21 mouse cellular contexts compared by ENCODE assay signal in the genomic region with DNA sequence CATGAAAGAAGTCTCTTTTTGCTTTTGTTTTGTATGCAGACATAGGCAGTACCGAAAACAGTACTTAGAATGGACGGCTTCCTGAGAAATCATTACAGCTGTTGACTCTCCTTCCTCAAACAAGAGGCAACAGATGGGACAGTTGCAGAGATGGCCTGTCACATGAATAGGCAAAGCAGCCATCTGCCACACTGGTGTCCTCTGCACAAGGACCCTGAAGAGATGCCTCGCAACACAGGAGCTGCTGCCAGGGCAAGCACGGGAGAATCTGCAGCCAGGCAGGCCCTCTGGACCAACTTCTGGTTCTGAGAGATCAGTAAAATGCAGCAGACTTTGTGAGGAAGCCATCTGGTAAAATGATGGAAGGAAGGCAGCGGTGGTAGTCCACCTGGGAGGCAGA. TPM values are rescaled to one million over a fixed set of nuclear protein-coding genes. Genes with fewer than 3 reads are reported as not detected.
A peak's percentile ranks its signal among the peaks of the same experiment; 100 is the strongest.
DNase-seq lines count a peak whose midpoint lies in the region; ATAC-seq lines count a peak whose summit lies in the region.
"Had no signal": no experiment of that assay in that cellular context is flagged by ENCODE, and none has a peak within 500 bp of the region (broad histone marks: within the 10 kb centered on the region; RNA-seq: fewer than 3 reads in every experiment).

No protein-coding gene starts in this region.

- peaks cover 25% of the 10 kb centered on the region for H3K36me3 ChIP-seq in neural tube, embryonic 11.5 days (ENCODE audit: control insufficient read depth, insufficient read depth, low read length)
- H3K36me3 ChIP-seq in hindbrain, embryonic 16.5 days (ENCODE audit: control insufficient read depth, insufficient read depth, low read length) = peaks cover 33% of the 10 kb centered on the region

- 77% methylated on average over 5 of the region's 5 CpGs for WGBS in neural tube, embryonic 11.5 days
- WGBS in hindbrain, embryonic 16.5 days = 47% methylated on average over 5 of the region's 5 CpGs

- H3K27ac ChIP-seq in neural tube, embryonic 11.5 days (ENCODE audit: low read depth, low read length) = peak overlapping the region; percentile 15; the same call in 1 of the 2 replicates
- 0 out of 2 replicates have a peak overlapping the region, but pooled peaks have one; percentile 6 for H3K27ac ChIP-seq in hindbrain, embryonic 16.5 days (ENCODE audit: low read depth, low read length)
- H3K27ac ChIP-seq: liver, embryonic 13.5 days; neural tube, embryonic 13.5 days; stomach, postnatal 0 days had no signal

- no peaks in the 10 kb centered on the region for H3K27me3 ChIP-seq in neural tube, embryonic 11.5 days (ENCODE audit: control insufficient read depth, insufficient read depth, low read length)
- H3K27me3 ChIP-seq in hindbrain, embryonic 16.5 days (replicated peaks; ENCODE audit: control insufficient read depth, insufficient read depth, low read length) = no peaks in the 10 kb centered on the region
- H3K27me3 ChIP-seq: liver, embryonic 13.5 days; megakaryocyte, embryonic 14.5 days; neural tube, embryonic 13.5 days; Patski had no signal

- peak; percentile 40 to 57 for DNase-seq in cerebellum, postnatal 10 days
- no peak for DNase-seq in neural tube, embryonic 11.5 days (ENCODE audit: low spot score)
- DNase-seq in neural tube, embryonic 10.5 days (ENCODE audit: extremely low spot score, low spot score) = no peak
- peak; percentile 44 for DNase-seq in retina, embryonic 14.5 days (ENCODE audit: low spot score)
- no peak for DNase-seq in kidney, postnatal 10 days
- no peak for DNase-seq in heart, postnatal 10 days
- DNase-seq: cerebellum, adult 11 months; gastrocnemius, postnatal 25 days; heart, postnatal 36 days; kidney, postnatal 25 days; liver, embryonic 13.5 days; thymus, postnatal 14 days had no signal

- no peaks in the 10 kb centered on the region for H3K9me3 ChIP-seq in neural tube, embryonic 11.5 days (ENCODE audit: control insufficient read depth, low read length)
- no peaks in the 10 kb centered on the region for H3K9me3 ChIP-seq in hindbrain, embryonic 16.5 days (ENCODE audit: control insufficient read depth, low read length)
- H3K9me3 ChIP-seq: liver, embryonic 13.5 days; megakaryocyte, embryonic 14.5 days; neural tube, embryonic 13.5 days had no signal

- ATAC-seq in cerebellum, adult (ENCODE audit: insufficient number of reproducible peaks, low FRiP score, low TSS enrichment) = no peak
- ATAC-seq in neural tube, embryonic 11.5 days (ENCODE audit: insufficient read depth, low FRiP score, low TSS enrichment) = no peak
- ATAC-seq in hindbrain, embryonic 16.5 days = 0 out of 2 replicates have a peak, but pooled peaks have one; percentile 37
- ATAC-seq: intestine, postnatal 0 days; Patski had no signal

- no peak overlapping the region for H3K4me3 ChIP-seq in neural tube, embryonic 11.5 days (ENCODE audit: low read depth, low read length)
- no peak overlapping the region for H3K4me3 ChIP-seq in hindbrain, embryonic 16.5 days (ENCODE audit: low read length)
- H3K4me3 ChIP-seq: erythroblast, embryonic 14.5 days; liver, embryonic 13.5 days; megakaryocyte, embryonic 14.5 days; neural tube, embryonic 13.5 days had no signal

- H3K9ac ChIP-seq in neural tube, embryonic 11.5 days (ENCODE audit: low read length) = no peak overlapping the region
- H3K9ac ChIP-seq in hindbrain, embryonic 16.5 days (ENCODE audit: low read depth, low read length) = no peak overlapping the region
- H3K9ac ChIP-seq: liver, embryonic 13.5 days; neural tube, embryonic 13.5 days had no signal

- H3K4me2 ChIP-seq in neural tube, embryonic 11.5 days (ENCODE audit: low read depth) = no peak overlapping the region
- no peak overlapping the region for H3K4me2 ChIP-seq in hindbrain, embryonic 16.5 days (ENCODE audit: low read length)
- H3K4me2 ChIP-seq: heart, embryonic 11.5 days; liver, embryonic 13.5 days; neural tube, embryonic 13.5 days had no signal

- no peaks in the 10 kb centered on the region for H3K4me1 ChIP-seq in neural tube, embryonic 11.5 days (ENCODE audit: control insufficient read depth, insufficient read depth, low read length)
- no peaks in the 10 kb centered on the region for H3K4me1 ChIP-seq in hindbrain, embryonic 16.5 days (ENCODE audit: control insufficient read depth, insufficient read depth, low read depth, low read length)

- intact Hi-C loops in heart, postnatal 10 days (cut with DNase I) = no loop called here

RNA-seq across cellular contexts. Expression of gene Paxip1, which starts 23.5 kb away (rescaled TPM):
- polyA plus RNA-seq in neural tube, embryonic 11.5 days (2014; fragmentation: Nextera tagmentation; extraction: Ambion mirVana) = 51.9 and 53.2 TPM in 2 replicates
- polyA plus RNA-seq in hindbrain, embryonic 16.5 days (2015; fragmentation: Nextera tagmentation; extraction: Ambion mirVana) = 19.6 and 25.8 TPM in 2 replicates
- total RNA-seq in heart, postnatal 10 days (2021) = 10 to 100 TPM; 20.3 to 20.4 TPM

Comparison
In these comparisons a context has a peak if more than half of its experiments do, and no peak if none do; other contexts are left out.
1. DNase-seq: peak in cerebellum, postnatal 10 days (2 of 2) and retina, embryonic 14.5 days (single experiment); none in neural tube, embryonic 11.5 days (single experiment), neural tube, embryonic 10.5 days (single experiment), kidney, postnatal 10 days (single experiment) and heart, postnatal 10 days (0 of 2).